Mouse (Mus musculus) olfactory bulb, adult 2 months (tissue): ENCODE results near the gene Banp. TPM values are rescaled to one million over a fixed set of nuclear protein-coding genes. Genes with fewer than 3 reads are reported as not detected.

Source experiments
- H3K27ac ChIP-seq: fragments of 200-500 bp; 2 replicates; pipeline ENCODE4 v1.5.1; 2012; ENCODE audit warnings: low read depth, low read length; ENCODE audit not compliant: insufficient read depth
- H3K4me1 ChIP-seq: fragments of 200-500 bp; 2 replicates; pipeline ENCODE4 v1.6.1; 2012; ENCODE audit warnings: low read length; ENCODE audit not compliant: control insufficient read depth, insufficient read depth
- H3K4me3 ChIP-seq: fragments of 200-500 bp; 2 replicates; pipeline ENCODE4 v1.5.1; 2012; ENCODE audit warnings: mild to moderate bottlenecking, low read depth, low read length, moderate library complexity; ENCODE audit not compliant: insufficient read depth
- CTCF ChIP-seq: fragments of 200-500 bp; IDR thresholded peaks from 2 replicates; pipeline ENCODE4 v1.5.1; 2012; ENCODE audit warnings: low read depth, mild to moderate bottlenecking, low read length, moderate library complexity; ENCODE audit not compliant: insufficient read depth
- POLR2A ChIP-seq: fragments of 200-500 bp; IDR thresholded peaks from 2 replicates; pipeline ENCODE4 v1.6.1; 2012; ENCODE audit warnings: mild to moderate bottlenecking, low read depth, low read length, moderate library complexity; ENCODE audit not compliant: insufficient read depth
- WGBS: fragments of 180-500 bp; shearing (Covaris S2); methylation state at CpG from one replicate; pipeline ENCODE4 v1.1.7; 2018; 5-methylcytosine and 5-hydroxymethylcytosine counted together
- polyA plus RNA-seq: library from polyadenylated mRNA; stranded (reverse); fragments of >200 nt; gene quantifications from 2 replicates; pipeline ENCODE4 v1.2.4, GENCODE M21; 2012; ENCODE audit warnings: low replicate concordance; ENCODE audit not compliant: missing spikeins, insufficient read depth, insufficient read length

Gene Banp
- polyA plus RNA-seq, 1 experiment, result not detected

DNA sequence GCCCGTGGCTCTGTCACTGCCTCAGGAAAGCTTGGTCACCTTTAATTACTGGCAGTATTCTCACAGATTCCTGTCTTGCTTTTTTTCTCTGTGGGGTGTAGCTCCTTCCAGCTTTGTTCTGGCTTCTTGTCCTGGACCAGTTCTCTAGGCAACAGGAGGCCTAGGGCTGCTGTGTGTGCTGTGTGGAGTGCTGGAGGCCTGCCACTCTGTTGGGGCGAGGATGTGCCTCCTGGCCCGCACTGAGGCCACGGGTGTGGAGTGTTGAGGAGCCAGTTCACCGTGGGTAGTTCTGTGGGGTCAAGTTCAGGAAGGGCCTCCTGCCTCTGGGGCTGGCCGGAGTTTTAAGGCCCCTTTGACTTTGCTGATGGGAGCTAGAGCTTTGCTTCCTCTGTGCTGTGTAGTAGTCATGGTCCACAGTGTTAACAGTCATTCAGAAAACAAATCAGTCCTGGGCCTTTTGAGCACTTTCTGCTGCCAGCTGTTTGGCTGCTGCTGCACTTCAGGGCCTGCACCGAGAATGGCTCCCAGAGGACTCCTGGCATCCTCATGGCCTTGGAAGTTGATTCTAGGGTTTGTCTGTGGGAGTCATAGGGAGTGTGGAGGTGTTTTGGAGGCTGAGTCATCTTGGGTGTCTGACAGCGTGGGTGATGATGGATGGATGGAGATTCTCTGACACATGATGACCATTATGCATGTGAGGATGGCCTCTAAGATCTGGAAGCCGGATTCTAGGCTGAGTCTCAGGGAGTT lies 41.1 kb downstream of the Banp start:
- H3K27ac ChIP-seq, result no peak overlapping the region
- no peak overlapping the region for H3K4me3 ChIP-seq
- peaks cover 21% of the 10 kb centered on the region for H3K4me1 ChIP-seq
- WGBS, result 65% methylated on average over 9 of the region's 9 CpGs
- no peak for TF ChIP-seq CTCF
- TF ChIP-seq POLR2A, result no peak

DNA sequence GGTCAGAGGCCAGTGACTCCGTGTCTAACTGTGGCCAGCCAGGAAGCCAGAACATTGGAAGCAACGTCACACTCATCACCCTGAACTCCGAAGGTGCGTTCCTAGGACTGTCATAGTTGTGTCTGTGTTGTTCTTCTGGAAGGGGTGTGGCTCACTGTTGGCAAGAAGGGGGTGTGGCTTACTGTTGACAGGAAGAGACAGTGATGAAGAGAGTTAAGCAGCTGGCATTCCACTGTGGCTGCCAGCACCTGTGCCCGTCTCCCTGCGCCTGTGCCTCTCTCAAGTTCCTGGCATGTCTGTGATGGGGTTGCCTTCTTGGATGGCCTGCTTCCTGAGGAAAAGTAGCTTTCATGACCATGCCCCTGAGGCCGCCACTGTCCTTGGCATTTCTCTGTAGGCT lies 42.1 kb downstream of the Banp start:
- peaks cover 21% of the 10 kb centered on the region for H3K4me1 ChIP-seq
- H3K27ac ChIP-seq, result no peak overlapping the region
- H3K4me3 ChIP-seq, result no peak overlapping the region
- TF ChIP-seq POLR2A (no peak), CTCF (no peak)
- WGBS, result 92% methylated on average over 7 of the region's 7 CpGs

DNA sequence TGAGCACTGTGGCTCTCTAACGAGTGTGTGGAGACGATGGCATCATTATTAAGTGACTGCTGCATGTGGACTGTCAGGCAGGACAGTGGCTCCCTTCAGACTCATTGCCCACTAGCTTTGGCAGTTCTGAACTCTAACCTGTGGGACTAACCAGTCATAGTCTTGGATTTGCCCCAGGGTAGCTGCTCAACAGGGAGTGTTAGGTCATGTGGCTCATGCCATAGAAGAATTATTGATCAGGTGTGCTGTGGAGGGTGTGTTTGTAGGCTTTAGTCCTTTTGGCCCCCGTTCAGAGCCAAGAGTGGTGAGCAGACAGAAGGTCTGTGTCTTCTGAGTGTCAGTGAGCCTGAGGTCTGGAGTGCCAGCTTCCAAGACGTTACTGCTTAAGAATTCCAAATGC lies 43.4 kb downstream of the Banp start:
- H3K27ac ChIP-seq, result no peak overlapping the region
- WGBS, result 78% methylated on average over 4 of the region's 4 CpGs
- peaks cover 21% of the 10 kb centered on the region for H3K4me1 ChIP-seq
- H3K4me3 ChIP-seq, result no peak overlapping the region
- no peak for TF ChIP-seq POLR2A
- no peak for TF ChIP-seq CTCF

DNA sequence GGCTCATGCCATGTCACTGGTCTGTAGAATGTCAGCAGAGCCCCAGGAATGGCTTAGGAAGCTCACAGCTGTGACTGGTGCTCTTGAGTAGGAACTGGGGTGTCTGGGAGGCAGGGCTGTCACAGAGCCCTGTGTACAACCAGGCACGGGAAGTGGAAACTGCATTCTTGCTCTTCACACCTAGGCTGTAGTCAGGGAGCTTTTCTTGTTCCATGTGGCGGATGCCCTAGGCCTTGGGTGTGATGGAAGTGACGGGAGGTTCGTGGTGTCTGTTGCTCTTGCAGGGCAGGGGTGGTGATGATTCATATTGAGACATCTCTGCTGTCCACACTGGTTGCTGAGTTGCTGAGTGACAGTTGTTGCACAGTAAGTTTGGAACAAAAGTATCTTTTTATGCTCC lies 45.6 kb downstream of the Banp start:
- H3K4me1 ChIP-seq, result peaks cover 20% of the 10 kb centered on the region
- TF ChIP-seq CTCF (no peak), POLR2A (no peak)
- no peak overlapping the region for H3K27ac ChIP-seq
- H3K4me3 ChIP-seq, result no peak overlapping the region
- 79% methylated on average over 4 of the region's 4 CpGs for WGBS

DNA sequence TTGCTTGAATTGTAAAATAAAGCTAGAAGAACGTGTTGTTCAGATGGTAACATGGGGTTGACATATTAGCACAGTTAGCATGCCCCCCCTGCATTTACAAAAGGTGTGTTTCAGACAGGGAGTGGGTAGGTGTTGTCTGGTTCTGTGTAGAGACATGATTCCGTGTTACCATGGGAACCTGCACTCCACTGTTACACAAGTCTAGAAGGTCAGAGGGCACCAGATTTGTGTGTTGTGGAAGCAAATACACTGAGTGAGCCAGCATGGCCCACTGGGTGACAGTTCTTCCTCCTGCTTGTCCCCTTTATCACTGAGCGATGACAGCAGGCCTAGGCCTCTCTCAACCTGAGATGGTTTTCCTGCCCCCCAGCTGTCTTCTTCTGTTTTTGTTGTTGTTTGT lies 46.3 kb downstream of the Banp start:
- H3K27ac ChIP-seq, result no peak overlapping the region
- 94% methylated on average over 3 of the region's 3 CpGs for WGBS
- peaks cover 14% of the 10 kb centered on the region; the same call in 1 of the 2 replicates for H3K4me1 ChIP-seq
- TF ChIP-seq POLR2A (no peak), CTCF (no peak)
- H3K4me3 ChIP-seq, result no peak overlapping the region

DNA sequence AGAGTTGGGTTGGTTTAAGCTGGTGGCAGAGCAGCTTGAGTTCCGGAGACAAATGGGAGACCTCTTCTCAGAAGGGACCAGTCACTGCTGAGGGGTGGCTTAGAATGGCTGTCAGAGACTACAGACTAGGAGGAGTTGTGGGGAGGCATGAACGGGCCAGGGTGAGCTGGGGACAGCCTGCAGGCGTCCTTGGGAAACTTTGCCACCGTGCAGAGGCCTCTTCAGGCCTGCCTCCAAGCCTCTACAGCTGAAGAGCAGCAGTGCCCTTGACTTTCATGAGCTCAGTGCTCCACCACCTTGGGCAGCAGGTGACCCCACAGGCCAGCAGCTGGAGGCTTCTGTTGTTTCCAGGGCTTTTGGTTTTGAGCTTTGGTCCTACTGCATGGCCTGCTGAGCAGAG lies 49.1 kb downstream of the Banp start:
- no peak overlapping the region for H3K27ac ChIP-seq
- TF ChIP-seq CTCF (no peak), POLR2A (no peak)
- peaks cover 9% of the 10 kb centered on the region; the same call in 1 of the 2 replicates for H3K4me1 ChIP-seq
- no peak overlapping the region for H3K4me3 ChIP-seq
- 93% methylated on average over 4 of the region's 4 CpGs for WGBS

DNA sequence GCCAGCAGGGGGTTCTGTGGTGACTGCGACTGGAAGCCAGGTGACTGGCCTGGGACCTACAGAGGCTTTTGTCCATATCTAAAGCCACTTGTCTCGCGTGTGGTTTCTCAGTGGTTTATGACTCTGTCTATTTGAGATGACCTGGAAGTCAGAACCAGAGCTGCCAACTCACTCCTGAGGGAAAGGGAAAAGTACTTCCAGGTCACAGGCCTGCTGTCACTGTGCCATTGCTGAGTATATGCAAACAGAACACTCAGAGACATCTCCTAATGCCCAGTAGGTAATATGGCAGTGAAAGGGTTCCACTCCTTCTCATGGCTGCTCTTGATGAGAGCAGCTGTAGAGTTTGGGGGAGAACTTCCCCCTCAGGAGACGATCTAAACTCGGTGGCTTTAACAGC lies 49.7 kb downstream of the Banp start:
- WGBS, result 85% methylated on average over 5 of the region's 5 CpGs
- TF ChIP-seq POLR2A (no peak), CTCF (no peak)

DNA sequence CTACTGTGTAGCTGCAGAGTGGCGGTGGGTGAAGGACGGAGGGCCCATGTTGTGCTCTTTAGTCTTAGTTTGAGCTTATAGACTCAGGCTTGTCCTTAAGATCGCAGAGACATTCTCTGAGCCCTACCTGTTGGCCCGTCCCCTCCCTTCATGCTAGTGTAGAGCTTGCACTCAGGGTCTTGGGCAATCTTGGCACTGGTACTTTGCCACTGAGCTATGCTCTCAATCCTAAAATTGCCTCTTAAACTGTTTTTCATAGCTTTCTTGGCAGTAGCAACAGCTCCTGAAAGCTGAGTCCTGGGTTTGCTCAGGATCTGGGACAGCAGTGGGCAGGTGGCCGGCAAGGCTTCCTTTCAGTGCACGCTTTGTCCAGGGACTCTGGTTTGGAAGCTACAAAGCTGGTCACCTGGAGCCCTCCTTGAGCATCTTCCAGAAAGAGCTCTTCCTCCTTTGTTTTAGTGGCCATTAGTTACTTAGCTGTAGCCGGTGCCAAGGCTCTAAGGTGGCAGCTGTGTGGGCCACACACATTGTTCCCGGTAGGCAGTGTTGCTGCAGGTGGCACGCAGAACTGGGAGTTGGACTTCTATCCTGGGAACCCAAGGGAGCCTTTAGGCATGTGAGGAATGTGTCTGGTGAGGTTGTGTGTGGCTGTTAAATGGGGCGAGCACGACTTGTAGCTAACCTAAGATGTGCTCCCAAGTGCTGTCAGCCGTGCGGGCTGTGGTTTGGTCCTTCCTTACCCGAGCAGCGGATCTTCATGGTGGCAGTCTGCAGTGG lies 52.0 kb downstream of the Banp start:
- TF ChIP-seq CTCF (no peak), POLR2A (no peak)
- Histone ChIP-seq H3K4me1 (peaks cover 12% of the 10 kb centered on the region; the same call in 1 of the 2 replicates), H3K27ac (no peak overlapping the region), H3K4me3 (no peak overlapping the region)
- WGBS, result 91% methylated on average over 15 of the region's 15 CpGs

More for the DNA sequence above, 49.7 kb downstream of the Banp start:
- Histone ChIP-seq H3K27ac (no peak overlapping the region), H3K4me1 (peaks cover 14% of the 10 kb centered on the region; the same call in 1 of the 2 replicates), H3K4me3 (no peak overlapping the region)

DNA sequence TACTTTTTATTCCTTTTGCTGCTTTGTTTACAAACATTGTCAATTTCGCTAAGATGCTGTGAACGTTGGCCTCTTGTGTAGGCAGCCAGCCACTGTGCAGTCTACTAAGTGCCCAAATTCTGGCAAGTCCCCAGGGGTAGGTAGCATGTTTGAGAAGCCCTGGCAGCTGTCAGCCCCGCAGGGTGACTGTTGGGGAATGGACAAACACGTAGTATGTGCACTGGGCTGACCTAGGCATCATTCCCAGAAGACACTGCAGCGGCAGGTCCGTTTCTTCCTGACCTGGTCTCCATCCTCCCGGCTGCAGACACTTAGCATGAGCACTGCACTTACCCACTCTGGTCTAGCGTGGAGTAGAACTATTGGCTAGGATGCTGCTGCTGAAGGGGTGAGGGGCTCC lies 54.1 kb downstream of the Banp start:
- 54% methylated on average over 8 of the region's 8 CpGs for WGBS
- Histone ChIP-seq H3K4me1 (peaks cover 27% of the 10 kb centered on the region), H3K4me3 (no peak overlapping the region), H3K27ac (no peak overlapping the region)
- TF ChIP-seq CTCF (no peak), POLR2A (no peak)
